Mouse (Mus musculus): ENCODE measurements at regions not wholly inside any gene's neighbourhood (a gene's known extent, or its start where the extent isn't known, plus 50 kb on each side); places are given as distances from the start of the nearest gene placed in this dataset.
A peak's percentile ranks its signal among the peaks of the same experiment; 100 is the strongest.
"Not testable (repeated sequence)": the region's sequence is repeated elsewhere in the genome, so short reads cannot be mapped to it uniquely, and the experiment has no call there.

DNA sequence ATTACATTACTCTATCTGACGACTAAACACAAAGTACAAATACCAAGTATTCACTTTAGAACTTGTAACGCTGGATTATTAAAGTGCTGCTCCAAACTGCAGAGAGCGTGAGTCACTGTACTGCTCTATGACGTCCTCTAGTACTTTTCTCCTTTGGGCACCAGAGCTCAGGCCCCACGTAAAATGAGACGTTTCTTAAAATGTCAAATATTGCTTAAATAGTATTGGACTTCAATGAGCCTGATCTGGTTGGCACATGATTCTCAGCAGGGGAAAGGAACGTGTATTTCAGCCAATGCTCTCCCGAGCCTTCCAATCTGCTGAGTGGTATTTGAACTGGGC, 175.8 kb upstream of the Klf14 start:
- Histone ChIP-seq H3K9me3 (replicated peaks; ENCODE audit: control insufficient read depth, low read length) (peaks cover 3% of the 10 kb centered on the region; the same call in 1 of the 2 replicates), H3K27me3 (replicated peaks; ENCODE audit: control insufficient read depth, insufficient read depth, low read length) (no peaks in the 10 kb centered on the region), H3K4me1 (ENCODE audit: control insufficient read depth, insufficient read depth, low read length) (no peaks in the 10 kb centered on the region), H3K9ac (ENCODE audit: low read length) (no peak overlapping the region), H3K4me3 (ENCODE audit: low read depth, low read length) (no peak overlapping the region), H3K4me2 (ENCODE audit: low read length) (no peak overlapping the region), H3K27ac (ENCODE audit: low read depth, low read length) (no peak overlapping the region), H3K36me3 (ENCODE audit: control insufficient read depth, insufficient read depth, low read length) (no peaks in the 10 kb centered on the region)
- ATAC-seq, result no peak
- WGBS, result 82% methylated on average over 8 of the region's 8 CpGs
- DNase-seq (ENCODE audit: low spot score), result no peak

DNA sequence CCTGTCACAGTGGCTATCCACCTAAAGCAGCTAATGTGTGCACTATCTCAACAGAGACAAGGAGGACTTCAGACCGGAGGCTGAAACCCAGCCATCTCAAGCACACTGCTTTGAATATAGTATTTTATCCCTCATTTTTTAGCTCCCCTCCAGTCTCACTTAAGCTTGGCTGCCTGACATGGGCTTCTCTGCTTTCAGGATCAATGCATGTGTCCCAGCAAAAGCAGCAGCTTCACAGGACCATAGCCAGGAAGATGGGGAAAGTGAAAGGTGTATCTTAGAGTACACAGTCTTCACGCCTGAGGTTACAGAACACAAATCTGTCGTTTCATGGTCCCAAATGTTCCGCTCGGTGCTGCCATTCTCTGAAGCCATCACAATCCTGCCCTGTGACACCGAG, 176.7 kb upstream of the Klf14 start:
- Histone ChIP-seq H3K27me3 (replicated peaks; ENCODE audit: control insufficient read depth, insufficient read depth, low read length) (no peaks in the 10 kb centered on the region), H3K4me2 (ENCODE audit: low read length) (no peak overlapping the region), H3K4me1 (ENCODE audit: control insufficient read depth, insufficient read depth, low read length) (no peaks in the 10 kb centered on the region), H3K36me3 (ENCODE audit: control insufficient read depth, insufficient read depth, low read length) (no peaks in the 10 kb centered on the region), H3K9me3 (replicated peaks; ENCODE audit: control insufficient read depth, low read length) (peaks cover 3% of the 10 kb centered on the region; the same call in 1 of the 2 replicates), H3K4me3 (ENCODE audit: low read depth, low read length) (no peak overlapping the region), H3K27ac (ENCODE audit: low read depth, low read length) (no peak overlapping the region), H3K9ac (ENCODE audit: low read length) (peak overlapping the region; percentile 21; the same call in 1 of the 2 replicates)
- DNase-seq (ENCODE audit: low spot score) (no peak), ATAC-seq (no peak)
- whole genome bisulfite sequencing, result 83% methylated on average over 6 of the region's 6 CpGs

GRCm38 (mm10) chr6:31136895-31137294, 178.0 kb upstream of the Klf14 start:
- Histone ChIP-seq H3K27me3 (replicated peaks; ENCODE audit: control insufficient read depth, insufficient read depth, low read length) (no peaks in the 10 kb centered on the region), H3K36me3 (ENCODE audit: control insufficient read depth, insufficient read depth, low read length) (no peaks in the 10 kb centered on the region), H3K9me3 (replicated peaks; ENCODE audit: control insufficient read depth, low read length) (peaks cover 3% of the 10 kb centered on the region; the same call in 1 of the 2 replicates), H3K27ac (ENCODE audit: low read depth, low read length) (no peak overlapping the region), H3K4me1 (ENCODE audit: control insufficient read depth, insufficient read depth, low read length) (no peaks in the 10 kb centered on the region), H3K4me2 (ENCODE audit: low read length) (no peak overlapping the region), H3K4me3 (ENCODE audit: low read depth, low read length) (no peak overlapping the region), H3K9ac (ENCODE audit: low read length) (no peak overlapping the region)
- ATAC-seq (peak; percentile 37; the same call in 1 of the 2 replicates), DNase-seq (ENCODE audit: low spot score) (peak; percentile 66)
- 60% methylated on average over 4 of the region's 4 CpGs for WGBS

- no peak overlapping the region for H3K4me2 ChIP-seq (ENCODE audit: low read length)
Measured at GRCm38 (mm10) chr6:31137351-31137750, 178.5 kb upstream of the Klf14 start.

DNA sequence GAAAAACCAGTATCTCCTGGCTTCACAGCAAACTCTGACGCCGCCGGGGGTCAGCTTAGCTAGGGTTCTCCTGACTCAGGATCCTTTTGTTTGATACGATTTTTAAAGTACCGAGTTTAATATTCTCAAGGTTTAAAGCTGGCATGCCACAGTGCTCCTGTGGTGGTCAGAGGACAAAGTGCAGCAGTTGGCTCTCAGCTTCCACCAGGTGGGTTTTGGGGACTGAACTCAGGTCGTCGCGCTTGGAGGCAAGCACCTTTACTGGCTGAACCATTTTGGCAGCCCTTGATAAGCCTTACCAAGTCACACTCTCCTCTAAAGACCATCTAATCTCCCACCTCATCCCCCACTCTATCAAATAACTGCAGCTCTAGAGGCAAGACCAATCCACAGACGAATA, 181.1 kb upstream of the Klf14 start:
- no peak for ATAC-seq
- no peaks in the 10 kb centered on the region for H3K4me1 ChIP-seq (ENCODE audit: control insufficient read depth, insufficient read depth, low read length)
- H3K36me3 ChIP-seq (ENCODE audit: control insufficient read depth, insufficient read depth, low read length), result no peaks in the 10 kb centered on the region
- no peak overlapping the region for H3K4me3 ChIP-seq (ENCODE audit: low read depth, low read length)
- WGBS, result 90% methylated on average over 9 of the region's 9 CpGs
- H3K27me3 ChIP-seq (replicated peaks; ENCODE audit: control insufficient read depth, insufficient read depth, low read length), result no peaks in the 10 kb centered on the region
- no peak overlapping the region for H3K27ac ChIP-seq (ENCODE audit: low read depth, low read length)
- no peak for DNase-seq (ENCODE audit: low spot score)
- H3K4me2 ChIP-seq (ENCODE audit: low read length), result no peak overlapping the region
- no peak overlapping the region for H3K9ac ChIP-seq (ENCODE audit: low read length)
- no peaks in the 10 kb centered on the region for H3K9me3 ChIP-seq (replicated peaks; ENCODE audit: control insufficient read depth, low read length)

More at GRCm38 (mm10) chr6:31137351-31137750, 178.5 kb upstream of the Klf14 start:
- H3K27ac ChIP-seq (ENCODE audit: low read depth, low read length), result no peak overlapping the region
- no peaks in the 10 kb centered on the region for H3K4me1 ChIP-seq (ENCODE audit: control insufficient read depth, insufficient read depth, low read length)
- 88% methylated on average over 8 of the region's 8 CpGs for WGBS
- no peak overlapping the region for H3K9ac ChIP-seq (ENCODE audit: low read length)
- no peaks in the 10 kb centered on the region for H3K27me3 ChIP-seq (replicated peaks; ENCODE audit: control insufficient read depth, insufficient read depth, low read length)
- H3K36me3 ChIP-seq (ENCODE audit: control insufficient read depth, insufficient read depth, low read length), result no peaks in the 10 kb centered on the region
- DNase-seq (ENCODE audit: low spot score) (no peak), ATAC-seq (no peak)
- H3K9me3 ChIP-seq (replicated peaks; ENCODE audit: control insufficient read depth, low read length), result peaks cover 3% of the 10 kb centered on the region; the same call in 1 of the 2 replicates
- H3K4me3 ChIP-seq (ENCODE audit: low read depth, low read length), result no peak overlapping the region

- no peak for DNase-seq (ENCODE audit: low spot score)
- Histone ChIP-seq H3K4me1 (ENCODE audit: control insufficient read depth, insufficient read depth, low read length) (no peaks in the 10 kb centered on the region), H3K4me3 (ENCODE audit: low read depth, low read length) (no peak overlapping the region), H3K9ac (ENCODE audit: low read length) (no peak overlapping the region), H3K4me2 (ENCODE audit: low read length) (no peak overlapping the region), H3K27me3 (replicated peaks; ENCODE audit: control insufficient read depth, insufficient read depth, low read length) (no peaks in the 10 kb centered on the region), H3K9me3 (replicated peaks; ENCODE audit: control insufficient read depth, low read length) (no peaks in the 10 kb centered on the region), H3K27ac (ENCODE audit: low read depth, low read length) (no peak overlapping the region), H3K36me3 (ENCODE audit: control insufficient read depth, insufficient read depth, low read length) (no peaks in the 10 kb centered on the region)
- 88% methylated on average over 5 of the region's 5 CpGs for WGBS
- no peak for ATAC-seq
Measured at GRCm38 (mm10) chr6:31140593-31140992, 181.7 kb upstream of the Klf14 start.

- DNase-seq (ENCODE audit: low spot score) (no peak), ATAC-seq (no peak)
- H3K4me3 ChIP-seq (ENCODE audit: low read depth, low read length), result no peak overlapping the region
- H3K36me3 ChIP-seq (ENCODE audit: control insufficient read depth, insufficient read depth, low read length), result no peaks in the 10 kb centered on the region
- no peaks in the 10 kb centered on the region for H3K9me3 ChIP-seq (replicated peaks; ENCODE audit: control insufficient read depth, low read length)
- WGBS, result 81% methylated on average over 6 of the region's 6 CpGs
- no peaks in the 10 kb centered on the region for H3K4me1 ChIP-seq (ENCODE audit: control insufficient read depth, insufficient read depth, low read length)
- H3K27ac ChIP-seq (ENCODE audit: low read depth, low read length), result no peak overlapping the region
- no peaks in the 10 kb centered on the region for H3K27me3 ChIP-seq (replicated peaks; ENCODE audit: control insufficient read depth, insufficient read depth, low read length)
- no peak overlapping the region for H3K4me2 ChIP-seq (ENCODE audit: low read length)
- H3K9ac ChIP-seq (ENCODE audit: low read length), result no peak overlapping the region
Measured at GRCm38 (mm10) chr6:31141486-31141885, 182.6 kb upstream of the Klf14 start.

- 95% methylated on average over 15 of the region's 15 CpGs for WGBS
- H3K9me3 ChIP-seq (replicated peaks; ENCODE audit: control insufficient read depth, low read length); H3K4me2 ChIP-seq (ENCODE audit: low read length): not testable (repeated sequence)
Measured at GRCm38 (mm10) chr6:31142479-31143007, 183.7 kb upstream of the Klf14 start.

DNA sequence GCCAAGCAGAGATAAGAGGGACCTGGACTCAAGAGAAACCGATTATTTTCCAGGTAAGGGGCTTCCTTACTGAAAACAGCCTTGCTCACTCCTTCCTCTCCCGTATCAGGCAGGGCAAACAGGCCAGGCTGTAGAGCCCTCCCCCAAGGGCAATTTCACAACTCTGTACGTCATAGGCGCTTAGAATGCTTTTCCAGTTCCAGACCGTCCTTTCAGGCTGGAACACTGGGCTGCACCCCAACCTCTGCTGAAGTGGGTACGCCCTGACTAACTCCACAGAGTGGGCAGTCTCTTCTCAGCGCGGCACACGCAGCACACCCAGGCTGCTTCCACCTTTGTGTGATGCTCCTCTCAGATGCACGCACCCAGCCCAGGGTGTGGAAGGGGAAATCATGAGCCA, 186.8 kb upstream of the Klf14 start:
- Histone ChIP-seq H3K27ac (ENCODE audit: low read depth, low read length) (no peak overlapping the region), H3K27me3 (replicated peaks; ENCODE audit: control insufficient read depth, insufficient read depth, low read length) (no peaks in the 10 kb centered on the region), H3K36me3 (ENCODE audit: control insufficient read depth, insufficient read depth, low read length) (no peaks in the 10 kb centered on the region), H3K9ac (ENCODE audit: low read length) (no peak overlapping the region), H3K4me1 (ENCODE audit: control insufficient read depth, insufficient read depth, low read length) (no peaks in the 10 kb centered on the region), H3K4me3 (ENCODE audit: low read depth, low read length) (no peak overlapping the region), H3K9me3 (replicated peaks; ENCODE audit: control insufficient read depth, low read length) (no peaks in the 10 kb centered on the region), H3K4me2 (ENCODE audit: low read length) (no peak overlapping the region)
- DNase-seq (ENCODE audit: low spot score), result no peak
- 87% methylated on average over 10 of the region's 10 CpGs for WGBS
- ATAC-seq, result no peak

More at GRCm38 (mm10) chr6:31142479-31143007, 183.7 kb upstream of the Klf14 start:
- H3K36me3 ChIP-seq (ENCODE audit: control insufficient read depth, insufficient read depth, low read length); H3K4me1 ChIP-seq (ENCODE audit: control insufficient read depth, insufficient read depth, low read length); DNase-seq (ENCODE audit: low spot score); H3K27ac ChIP-seq (ENCODE audit: low read depth, low read length); H3K4me3 ChIP-seq (ENCODE audit: low read depth, low read length); H3K27me3 ChIP-seq (replicated peaks; ENCODE audit: control insufficient read depth, insufficient read depth, low read length); ATAC-seq; H3K9ac ChIP-seq (ENCODE audit: low read length): not testable (repeated sequence)
